Mouse (Mus musculus) liver, embryonic 16.5 days (tissue): ENCODE data around the gene Olfr715. TPM values are rescaled to one million over a fixed set of nuclear protein-coding genes. Genes with fewer than 3 reads are reported as not detected.
"Not testable (repeated sequence)": the region's sequence is repeated elsewhere in the genome, so short reads cannot be mapped to it uniquely, and the experiment has no call there.

ENCODE experiments used
- ATAC-seq: fragments of 200-750 bp; cut with Nextera tagmentation; 2 replicates; pipeline ENCODE4 v1.8.0; 2017; ENCODE audit warnings: low read depth, mild to moderate bottlenecking, moderate number of reproducible peaks, moderate library complexity
- H3K27ac ChIP-seq: fragments of 300-500 bp; sonication (generic); 2 replicates; pipeline ENCODE4 v1.5.1; 2014; ENCODE audit warnings: mild to moderate bottlenecking, low read length
- H3K27me3 ChIP-seq: fragments of 300-500 bp; sonication (generic); 2 replicates; pipeline ENCODE4 v1.6.1; 2014; ENCODE audit warnings: low read depth, low read length, mixed read lengths; ENCODE audit not compliant: control insufficient read depth, insufficient read depth
- H3K36me3 ChIP-seq: fragments of 300-500 bp; sonication (generic); 2 replicates; pipeline ENCODE4 v1.6.1; 2014; ENCODE audit warnings: mild to moderate bottlenecking; ENCODE audit not compliant: control insufficient read depth, insufficient read depth
- H3K4me1 ChIP-seq: fragments of 300-500 bp; sonication (generic); 2 replicates; pipeline ENCODE4 v1.6.1; 2014; ENCODE audit warnings: low read depth, low read length, mixed read lengths; ENCODE audit not compliant: control insufficient read depth
- H3K4me2 ChIP-seq: fragments of 300-500 bp; sonication (generic); 2 replicates; pipeline ENCODE4 v1.6.1; 2014; ENCODE audit warnings: low read depth, low read length, mixed read lengths
- H3K4me3 ChIP-seq: fragments of 300-500 bp; sonication (generic); 2 replicates; pipeline ENCODE4 v1.5.1; 2014; ENCODE audit warnings: low read depth, mild to moderate bottlenecking, low read length
- H3K9ac ChIP-seq: fragments of 300-500 bp; sonication (generic); 2 replicates; pipeline ENCODE4 v1.6.1; 2014; ENCODE audit warnings: low read depth, low read length
- H3K9me3 ChIP-seq: fragments of 300-500 bp; sonication (generic); replicated peaks from 2 replicates; pipeline ENCODE4 v1.6.1; 2016; ENCODE audit warnings: low read length; ENCODE audit not compliant: control insufficient read depth
- WGBS: fragments of 180-500 bp; shearing (Covaris S2); extraction: QIAGEN DNeasy Blood & Tissue Kit; methylation state at CpG from one replicate; pipeline ENCODE4 v1.1.7; 2014; ENCODE audit not compliant: insufficient replicate concordance; 5-methylcytosine and 5-hydroxymethylcytosine counted together
- polyA plus RNA-seq: library from polyadenylated mRNA; unstranded; fragments of >200 nt; fragmentation: Nextera tagmentation; extraction: Ambion mirVana; gene quantifications from 2 replicates; pipeline ENCODE4 v1.2.1, GENCODE M21; 2015

Olfr715 gene
- polyA plus RNA-seq: not detected in 2 replicates

DNA sequence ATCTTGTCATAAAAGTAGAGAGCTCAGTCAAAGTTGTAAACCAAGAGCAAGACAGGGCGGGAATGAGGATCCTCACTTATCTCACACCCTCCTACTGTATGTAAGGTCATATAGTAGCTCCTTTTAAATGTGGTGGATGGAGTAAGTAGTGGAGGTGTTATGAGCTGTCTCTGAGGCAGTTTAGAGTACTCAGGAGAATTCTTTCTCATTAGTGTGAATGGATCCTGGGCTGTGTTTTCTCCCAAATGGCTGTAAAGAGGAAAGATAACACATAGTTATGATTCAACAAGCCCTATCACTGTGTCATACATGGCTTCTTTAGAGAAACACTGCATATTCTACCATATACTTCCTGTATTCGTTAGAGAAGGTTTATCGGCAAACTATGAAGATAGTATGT, at the start of gene Olfr715:
Gene Olfr715, minus strand, starts transcription at position 101 of the 400 bp plus-strand sequence.
- not testable (repeated sequence) for H3K27ac ChIP-seq, ATAC-seq, H3K36me3 ChIP-seq, H3K27me3 ChIP-seq, H3K9me3 ChIP-seq, H3K4me2 ChIP-seq, H3K9ac ChIP-seq, H3K4me3 ChIP-seq, H3K4me1 ChIP-seq
- WGBS: 41% methylated on average over 1 of the region's 3 CpGs

- no peak overlapping the region for H3K4me3 ChIP-seq
- no peak overlapping the region for H3K27ac ChIP-seq
- no peaks in the 10 kb centered on the region for H3K27me3 ChIP-seq
- 21% methylated on average over 2 of the region's 2 CpGs for WGBS
- ATAC-seq: no peak
- H3K9ac ChIP-seq: no peak overlapping the region
- no peaks in the 10 kb centered on the region for H3K36me3 ChIP-seq
- H3K4me1 ChIP-seq: no peaks in the 10 kb centered on the region
- no peak overlapping the region for H3K4me2 ChIP-seq
- H3K9me3 ChIP-seq: no peaks in the 10 kb centered on the region
These were observed 49.5 kb upstream of the Olfr715 start for GRCm38 (mm10) chr7:107180406-107180805.

DNA sequence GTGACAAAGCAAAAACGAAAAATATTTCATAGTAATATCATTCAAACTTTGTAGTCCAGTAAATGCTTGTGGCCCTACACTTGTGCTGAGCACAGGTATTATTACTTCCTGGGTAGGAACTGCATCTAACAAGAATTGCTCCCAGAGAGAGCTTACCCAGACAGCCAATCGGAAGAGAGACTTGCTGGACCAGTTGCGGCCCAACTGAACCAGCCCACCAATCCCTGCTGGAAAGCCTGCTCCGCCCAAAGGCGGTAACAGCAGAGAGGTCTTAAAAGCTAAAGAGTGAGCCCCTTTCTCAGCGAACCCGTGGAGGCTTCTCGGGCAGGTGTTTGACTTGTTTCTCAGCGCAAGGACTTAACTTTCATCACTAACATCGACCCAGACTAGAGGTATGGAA, 35.8 kb upstream of the Olfr715 start, which contains the start of gene Nlrp14:
Gene Nlrp14, plus strand, starts transcription at position 301 of the 400 bp plus-strand sequence.
- 63% methylated on average over 10 of the region's 10 CpGs for WGBS

GRCm38 (mm10) chr7:107138027-107138426, 7.1 kb upstream of the Olfr715 start, which contains the start of gene Olfr716:
Olfr716 (plus strand) TSS chr7:107138327.
- H3K4me1 ChIP-seq, H3K27me3 ChIP-seq, H3K9me3 ChIP-seq, H3K36me3 ChIP-seq, H3K9ac ChIP-seq, ATAC-seq, H3K27ac ChIP-seq, H3K4me2 ChIP-seq, H3K4me3 ChIP-seq: not testable (repeated sequence)
- WGBS: 51% methylated on average over 2 of the region's 2 CpGs

More for the DNA sequence above, 35.8 kb upstream of the Olfr715 start, which contains the start of gene Nlrp14:
- no peak for ATAC-seq
- no peak within 1 kb of the TSS for H3K4me3 ChIP-seq
- H3K27ac ChIP-seq: no peak within 1 kb of the TSS
- no peaks in the 10 kb centered on the region for H3K4me1 ChIP-seq
- H3K9me3 ChIP-seq: no peaks in the 10 kb centered on the region
- no peak within 1 kb of the TSS for H3K4me2 ChIP-seq
- H3K27me3 ChIP-seq: no peaks in the 10 kb centered on the region
- no peaks in the 10 kb centered on the region for H3K36me3 ChIP-seq
- no peak within 1 kb of the TSS for H3K9ac ChIP-seq

DNA sequence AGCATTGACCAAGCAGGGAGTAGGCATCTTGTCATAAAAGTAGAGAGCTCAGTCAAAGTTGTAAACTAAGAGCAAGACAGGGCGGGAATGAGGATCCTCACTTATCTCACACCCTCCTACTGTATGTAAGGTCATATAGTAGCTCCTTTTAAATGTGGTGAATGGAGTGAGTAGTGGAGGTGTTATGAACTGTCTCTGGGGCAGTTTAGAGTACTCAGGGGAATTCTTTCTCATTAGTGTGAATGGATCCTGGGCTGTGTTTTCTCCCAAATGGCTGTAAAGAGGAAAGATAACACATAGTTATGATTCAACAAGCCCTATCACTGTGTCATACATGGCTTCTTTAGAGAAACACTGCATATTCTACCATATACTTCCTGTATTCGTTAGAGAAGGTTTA, 20.6 kb downstream of the Olfr715 start, which contains the start of gene Olfr715b:
Gene Olfr715b, minus strand, starts transcription at position 101 of the 400 bp plus-strand sequence.
- H3K4me1 ChIP-seq, H3K36me3 ChIP-seq: not testable (repeated sequence)

DNA sequence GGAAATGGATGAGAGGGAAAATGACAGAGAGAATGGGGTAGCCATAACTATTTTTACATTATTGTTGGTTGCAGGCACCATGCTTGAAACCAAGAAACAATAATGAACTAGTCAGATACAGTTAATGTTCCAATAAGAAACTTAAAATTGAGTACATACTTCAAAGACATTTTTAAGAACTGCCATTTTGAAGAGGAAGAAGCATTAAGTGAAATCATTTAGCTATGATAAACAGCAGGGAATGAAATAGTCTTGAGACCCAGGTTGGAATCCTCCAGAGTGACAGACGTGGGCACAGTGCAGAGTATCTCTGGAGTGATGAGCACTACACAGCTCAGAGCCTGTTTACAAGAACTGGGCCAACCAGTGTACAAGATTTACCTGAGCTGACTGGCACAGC, 38.0 kb downstream of the Olfr715 start, which contains the start of gene Olfr17:
Gene Olfr17, plus strand, starts transcription at position 301 of the 400 bp plus-strand sequence.
- H3K27ac ChIP-seq: no peak within 1 kb of the TSS
- 13% methylated on average over 1 of the region's 1 CpGs for WGBS
- no peaks in the 10 kb centered on the region for H3K4me1 ChIP-seq
- no peaks in the 10 kb centered on the region for H3K27me3 ChIP-seq
- no peaks in the 10 kb centered on the region for H3K36me3 ChIP-seq
- no peak within 1 kb of the TSS for H3K4me2 ChIP-seq
- no peak within 1 kb of the TSS for H3K4me3 ChIP-seq
- ATAC-seq: no peak
- H3K9ac ChIP-seq: no peak within 1 kb of the TSS
- H3K9me3 ChIP-seq: no peaks in the 10 kb centered on the region

More for the DNA sequence above, 20.6 kb downstream of the Olfr715 start, which contains the start of gene Olfr715b:
- H3K4me2 ChIP-seq, H3K4me3 ChIP-seq, H3K27ac ChIP-seq, H3K9ac ChIP-seq, ATAC-seq, H3K27me3 ChIP-seq, H3K9me3 ChIP-seq: not testable (repeated sequence)
- WGBS: 35% methylated on average over 1 of the region's 2 CpGs

Other genes with a start within 250 kb of the Olfr715 start
- gene Olfr706, start 242.9 kb downstream of the Olfr715 start, polyA plus RNA-seq: not detected in 2 replicates
- gene Olfr707, start 229.8 kb downstream of the Olfr715 start, polyA plus RNA-seq: not detected in 2 replicates
- gene Olfr1532-ps1, start 223.1 kb downstream of the Olfr715 start, polyA plus RNA-seq: not detected in 2 replicates
- gene Olfr709-ps1, start 198.9 kb downstream of the Olfr715 start, polyA plus RNA-seq: not detected in 2 replicates
- not detected in 2 replicates for gene Olfr710, start 182.8 kb downstream of the Olfr715 start, polyA plus RNA-seq
- not detected in 2 replicates for gene Olfr6, start 167.1 kb downstream of the Olfr715 start, polyA plus RNA-seq
- not detected in 2 replicates for gene Olfr711, start 155.6 kb downstream of the Olfr715 start, polyA plus RNA-seq
- not detected in 2 replicates for gene Olfr2, start 125.0 kb downstream of the Olfr715 start, polyA plus RNA-seq
- not detected in 2 replicates for gene Olfr713, start 99.9 kb downstream of the Olfr715 start, polyA plus RNA-seq
- not detected in 2 replicates for gene Olfr714, start 60.1 kb downstream of the Olfr715 start, polyA plus RNA-seq
- not detected in 2 replicates for gene Olfr17, start 37.9 kb downstream of the Olfr715 start, polyA plus RNA-seq
- not detected in 2 replicates for gene Olfr715b, start 20.7 kb downstream of the Olfr715 start, polyA plus RNA-seq
- gene Olfr716, start 7.2 kb upstream of the Olfr715 start, polyA plus RNA-seq: not detected in 2 replicates
- not detected in 2 replicates for gene Nlrp14, start 35.9 kb upstream of the Olfr715 start, polyA plus RNA-seq
- gene Rbmxl2, start 78.4 kb upstream of the Olfr715 start, polyA plus RNA-seq: not detected in 2 replicates
- 0.11 and 0.13 TPM in 2 replicates for gene Syt9, start 239.6 kb upstream of the Olfr715 start, polyA plus RNA-seq